Mouse (Mus musculus): ENCODE results near the gene Irf2bp1. TPM values are rescaled to one million over a fixed set of nuclear protein-coding genes. Genes with fewer than 3 reads are reported as not detected.

The Irf2bp1 gene
- polyA plus RNA-seq (2014; fragmentation: Nextera tagmentation; extraction: Ambion mirVana) = 32.4 and 38.1 TPM in 2 replicates

- H3K9ac ChIP-seq = peak within 1 kb of the TSS; percentile 87
- peaks cover 43% of the 10 kb centered on the region for H3K36me3 ChIP-seq (replicated peaks; ENCODE audit: control insufficient read depth, insufficient read depth)
- ATAC-seq (ENCODE audit: low FRiP score) (peak; percentile 69), DNase-seq (ENCODE audit: low spot score) (peak; percentile 95)
- H3K27me3 ChIP-seq (ENCODE audit: control insufficient read depth, insufficient read depth, low read length) = no peaks in the 10 kb centered on the region
- under 1% methylated on average over 83 of the region's 90 CpGs for WGBS
- H3K4me2 ChIP-seq (replicated peaks) = peak within 1 kb of the TSS; percentile 92
- H3K9me3 ChIP-seq (ENCODE audit: control insufficient read depth, low read length) = no peaks in the 10 kb centered on the region
- peaks cover 23% of the 10 kb centered on the region for H3K4me1 ChIP-seq (replicated peaks; ENCODE audit: control insufficient read depth, insufficient read depth, low read length)
- H3K4me3 ChIP-seq (replicated peaks; ENCODE audit: low read length) = peak within 1 kb of the TSS; percentile 77
- peak within 1 kb of the TSS; percentile 88 for H3K27ac ChIP-seq
Observed at GRCm38 (mm10) chr7:19003902-19004630, at the start of gene Irf2bp1. Gene Irf2bp1 (plus strand): TSS chr7:19004044.

- 2% methylated on average over 92 of the region's 107 CpGs for WGBS
- H3K36me3 ChIP-seq (replicated peaks; ENCODE audit: control insufficient read depth, insufficient read depth) = peaks cover 55% of the 10 kb centered on the region
- H3K9me3 ChIP-seq (ENCODE audit: control insufficient read depth, low read length) = no peaks in the 10 kb centered on the region
- H3K4me1 ChIP-seq (replicated peaks; ENCODE audit: control insufficient read depth, insufficient read depth, low read length) = peaks cover 25% of the 10 kb centered on the region
- H3K9ac ChIP-seq = peak overlapping the region; percentile 53
- peak overlapping the region; percentile 31 for H3K4me3 ChIP-seq (replicated peaks; ENCODE audit: low read length)
- peak overlapping the region; percentile 54 for H3K4me2 ChIP-seq (replicated peaks)
- no peak for DNase-seq (ENCODE audit: low spot score)
- H3K27me3 ChIP-seq (ENCODE audit: control insufficient read depth, insufficient read depth, low read length) = no peaks in the 10 kb centered on the region
- ATAC-seq (ENCODE audit: low FRiP score) = peak; percentile 41; the same call in 1 of the 2 replicates
- H3K27ac ChIP-seq = peak overlapping the region; percentile 56
Observed at GRCm38 (mm10) chr7:18957569-18958383, 46.1 kb upstream of the Irf2bp1 start.

GRCm38 (mm10) chr7:18958384-18958766 is 45.5 kb upstream of the Irf2bp1 start:
- ATAC-seq (ENCODE audit: low FRiP score) (peak; percentile 9; the same call in 1 of the 2 replicates), DNase-seq (ENCODE audit: low spot score) (no peak)
- Histone ChIP-seq H3K36me3 (replicated peaks; ENCODE audit: control insufficient read depth, insufficient read depth) (peaks cover 49% of the 10 kb centered on the region), H3K9ac (peak overlapping the region; percentile 53), H3K4me3 (replicated peaks; ENCODE audit: low read length) (peak overlapping the region; percentile 31), H3K9me3 (ENCODE audit: control insufficient read depth, low read length) (no peaks in the 10 kb centered on the region), H3K4me2 (replicated peaks) (peak overlapping the region; percentile 54), H3K27me3 (ENCODE audit: control insufficient read depth, insufficient read depth, low read length) (no peaks in the 10 kb centered on the region), H3K4me1 (replicated peaks; ENCODE audit: control insufficient read depth, insufficient read depth, low read length) (peaks cover 31% of the 10 kb centered on the region), H3K27ac (peak overlapping the region; percentile 51; the same call in 1 of the 2 replicates)
- 3% methylated on average over 20 of the region's 21 CpGs for WGBS

GRCm38 (mm10) chr7:18959446-18959845 is 44.4 kb upstream of the Irf2bp1 start:
- H3K27me3 ChIP-seq (ENCODE audit: control insufficient read depth, insufficient read depth, low read length) = no peaks in the 10 kb centered on the region
- no peaks in the 10 kb centered on the region for H3K9me3 ChIP-seq (ENCODE audit: control insufficient read depth, low read length)
- H3K4me2 ChIP-seq (replicated peaks) = no peak overlapping the region
- H3K4me1 ChIP-seq (replicated peaks; ENCODE audit: control insufficient read depth, insufficient read depth, low read length) = peaks cover 37% of the 10 kb centered on the region
- ATAC-seq (ENCODE audit: low FRiP score) = no peak
- WGBS = 61% methylated on average over 8 of the region's 8 CpGs
- no peak overlapping the region for H3K27ac ChIP-seq
- no peak overlapping the region for H3K9ac ChIP-seq
- no peak overlapping the region for H3K4me3 ChIP-seq (replicated peaks; ENCODE audit: low read length)
- peaks cover 38% of the 10 kb centered on the region for H3K36me3 ChIP-seq (replicated peaks; ENCODE audit: control insufficient read depth, insufficient read depth)
- DNase-seq (ENCODE audit: low spot score) = no peak

GRCm38 (mm10) chr7:18962171-18962792 is 41.6 kb upstream of the Irf2bp1 start:
- Histone ChIP-seq H3K9ac (peak overlapping the region; percentile 42), H3K36me3 (replicated peaks; ENCODE audit: control insufficient read depth, insufficient read depth) (peaks cover 23% of the 10 kb centered on the region; the same call in 1 of the 2 replicates), H3K4me1 (replicated peaks; ENCODE audit: control insufficient read depth, insufficient read depth, low read length) (peaks cover 35% of the 10 kb centered on the region), H3K9me3 (ENCODE audit: control insufficient read depth, low read length) (no peaks in the 10 kb centered on the region), H3K27me3 (ENCODE audit: control insufficient read depth, insufficient read depth, low read length) (no peaks in the 10 kb centered on the region), H3K27ac (no peak overlapping the region), H3K4me2 (replicated peaks) (peak overlapping the region; percentile 46), H3K4me3 (replicated peaks; ENCODE audit: low read length) (no peak overlapping the region; the same call in 1 of the 2 replicates)
- no peak for DNase-seq (ENCODE audit: low spot score)
- no peak for ATAC-seq (ENCODE audit: low FRiP score)
- WGBS = 3% methylated on average over 17 of the region's 17 CpGs

GRCm38 (mm10) chr7:18962795-18963194 is 41.0 kb upstream of the Irf2bp1 start:
- Histone ChIP-seq H3K27ac (no peak overlapping the region), H3K27me3 (ENCODE audit: control insufficient read depth, insufficient read depth, low read length) (no peaks in the 10 kb centered on the region), H3K9me3 (ENCODE audit: control insufficient read depth, low read length) (no peaks in the 10 kb centered on the region), H3K4me2 (replicated peaks) (peak overlapping the region; percentile 46), H3K4me3 (replicated peaks; ENCODE audit: low read length) (no peak overlapping the region; the same call in 1 of the 2 replicates), H3K36me3 (replicated peaks; ENCODE audit: control insufficient read depth, insufficient read depth) (peaks cover 18% of the 10 kb centered on the region; the same call in 1 of the 2 replicates), H3K9ac (peak overlapping the region; percentile 42), H3K4me1 (replicated peaks; ENCODE audit: control insufficient read depth, insufficient read depth, low read length) (peaks cover 30% of the 10 kb centered on the region)
- DNase-seq (ENCODE audit: low spot score) = no peak
- ATAC-seq (ENCODE audit: low FRiP score) = no peak
- WGBS = 1% methylated on average over 20 of the region's 20 CpGs

GRCm38 (mm10) chr7:18963294-18963843 is 40.5 kb upstream of the Irf2bp1 start:
- Histone ChIP-seq H3K27ac (no peak overlapping the region), H3K9ac (no peak overlapping the region), H3K4me2 (replicated peaks) (peak overlapping the region; percentile 46), H3K9me3 (ENCODE audit: control insufficient read depth, low read length) (no peaks in the 10 kb centered on the region), H3K36me3 (replicated peaks; ENCODE audit: control insufficient read depth, insufficient read depth) (peaks cover 12% of the 10 kb centered on the region; the same call in 1 of the 2 replicates), H3K4me1 (replicated peaks; ENCODE audit: control insufficient read depth, insufficient read depth, low read length) (peaks cover 30% of the 10 kb centered on the region), H3K27me3 (ENCODE audit: control insufficient read depth, insufficient read depth, low read length) (no peaks in the 10 kb centered on the region), H3K4me3 (replicated peaks; ENCODE audit: low read length) (no peak overlapping the region)
- DNase-seq (ENCODE audit: low spot score) = no peak
- 4% methylated on average over 19 of the region's 19 CpGs for WGBS
- ATAC-seq (ENCODE audit: low FRiP score) = no peak

GRCm38 (mm10) chr7:18965312-18965711 is 38.5 kb upstream of the Irf2bp1 start:
- Histone ChIP-seq H3K4me1 (replicated peaks; ENCODE audit: control insufficient read depth, insufficient read depth, low read length) (peaks cover 26% of the 10 kb centered on the region), H3K27me3 (ENCODE audit: control insufficient read depth, insufficient read depth, low read length) (no peaks in the 10 kb centered on the region), H3K27ac (no peak overlapping the region), H3K36me3 (replicated peaks; ENCODE audit: control insufficient read depth, insufficient read depth) (no peaks in the 10 kb centered on the region), H3K4me3 (replicated peaks; ENCODE audit: low read length) (no peak overlapping the region), H3K9ac (no peak overlapping the region), H3K4me2 (replicated peaks) (no peak overlapping the region), H3K9me3 (ENCODE audit: control insufficient read depth, low read length) (no peaks in the 10 kb centered on the region)
- no peak for ATAC-seq (ENCODE audit: low FRiP score)
- no peak for DNase-seq (ENCODE audit: low spot score)
- 82% methylated on average over 5 of the region's 5 CpGs for WGBS
